Mouse (Mus musculus) C2C12 (cell line): ENCODE data around the gene Klf16. TPM values are rescaled to one million over a fixed set of nuclear protein-coding genes. Genes with fewer than 3 reads are reported as not detected.
A peak's percentile ranks its signal among the peaks of the same experiment; 100 is the strongest.

ENCODE experiments used
- H3K27me3 ChIP-seq: one replicate; pipeline ENCODE4 v1.6.1; 2011; ENCODE audit not compliant: control insufficient read depth, insufficient read depth, insufficient read length
- H3K36me3 ChIP-seq: one replicate; pipeline ENCODE4 v1.6.1; 2011; ENCODE audit not compliant: control insufficient read depth, insufficient read depth
- H3K4me3 ChIP-seq: one replicate; pipeline ENCODE4 v1.5.1; 2011; ENCODE audit warnings: mild to moderate bottlenecking, control low read depth; ENCODE audit not compliant: poor library complexity, insufficient read depth, severe bottlenecking
- H3K79me2 ChIP-seq: one replicate; pipeline ENCODE4 v1.6.1; 2011; ENCODE audit not compliant: control insufficient read depth, insufficient read depth
- H3K79me3 ChIP-seq: one replicate; pipeline ENCODE4 v1.6.1; 2011; ENCODE audit warnings: low read depth, control low read depth
- H3ac ChIP-seq: one replicate; pipeline ENCODE3; 2011; ENCODE audit warnings: low read depth; ENCODE audit not compliant: control insufficient read depth, insufficient read length
- CEBPB ChIP-seq: IDR thresholded peaks from one replicate; pipeline ENCODE4 v1.6.1; 2011; ENCODE audit warnings: low read depth, mild to moderate bottlenecking, control low read depth, moderate library complexity
- CTCF ChIP-seq: IDR thresholded peaks from one replicate; pipeline ENCODE4 v1.5.1; 2011; ENCODE audit not compliant: control insufficient read depth, insufficient read depth, insufficient read length
- FOSL1 ChIP-seq: IDR thresholded peaks from one replicate; pipeline ENCODE4 v1.8.0; 2011; ENCODE audit warnings: mild to moderate bottlenecking, low read length; ENCODE audit not compliant: poor library complexity, insufficient read depth, severe bottlenecking
- MAX ChIP-seq: IDR thresholded peaks from one replicate; pipeline ENCODE4 v1.6.1; 2011; ENCODE audit warnings: mild to moderate bottlenecking, control low read depth
- MYOD1 ChIP-seq: IDR thresholded peaks from one replicate; pipeline ENCODE4 v1.6.1; 2011; ENCODE audit warnings: low read depth; ENCODE audit not compliant: control insufficient read depth, insufficient read length
- MYOG ChIP-seq: IDR thresholded peaks from one replicate; pipeline ENCODE4 v1.6.1; 2011; ENCODE audit not compliant: control insufficient read depth, insufficient read length; ENCODE audit errors: extremely low read depth
- USF1 ChIP-seq: IDR thresholded peaks from one replicate; pipeline ENCODE4 v1.6.1; 2011; ENCODE audit warnings: low read depth, mild to moderate bottlenecking, control low read depth, moderate library complexity
- polyA plus RNA-seq: library from polyadenylated mRNA; unstranded; fragments of >200 nt; fragmentation: generic; extraction: Trizol; gene quantifications from one replicate; pipeline ENCODE4 v1.2.1, GENCODE M21; 2012; ENCODE audit warnings: missing spikeins

Gene Klf16
- polyA plus RNA-seq, 1 experiment, result 21.0 TPM

- TF ChIP-seq CTCF (no peak), USF1 (peak; percentile 9), MAX (peak; percentile 61), CEBPB (peak; percentile 93)
- Histone ChIP-seq H3K36me3 (peaks cover 7% of the 10 kb centered on the region), H3K4me3 (peak overlapping the region; percentile 100), H3K79me2 (peaks cover 46% of the 10 kb centered on the region), H3K27me3 (no peaks in the 10 kb centered on the region), H3K79me3 (peaks cover 41% of the 10 kb centered on the region), H3ac (peak overlapping the region; percentile 51)
Observed at GRCm38 (mm10) chr10:80621940-80622660, 45.0 kb upstream of the Klf16 start.

- TF ChIP-seq CEBPB (no peak), USF1 (no peak), MAX (no peak), MYOD1 (no peak), MYOG (no peak)
- Histone ChIP-seq H3K4me3 (peak overlapping the region; percentile 100), H3K79me2 (peaks cover 41% of the 10 kb centered on the region), H3K36me3 (peaks cover 7% of the 10 kb centered on the region), H3ac (peak overlapping the region; percentile 13), H3K27me3 (no peaks in the 10 kb centered on the region), H3K79me3 (peaks cover 38% of the 10 kb centered on the region)
Observed at GRCm38 (mm10) chr10:80621690-80621939, 44.5 kb upstream of the Klf16 start.

- peaks cover 2% of the 10 kb centered on the region for H3K36me3 ChIP-seq
- peaks cover 35% of the 10 kb centered on the region for H3K79me2 ChIP-seq
- H3K79me3 ChIP-seq, result peaks cover 32% of the 10 kb centered on the region
- peak overlapping the region; percentile 13 for H3ac ChIP-seq
- TF ChIP-seq MYOD1 (no peak), MYOG (no peak), USF1 (no peak), CEBPB (no peak), FOSL1 (no peak), CTCF (no peak), MAX (no peak)
- no peaks in the 10 kb centered on the region for H3K27me3 ChIP-seq
- peak overlapping the region; percentile 100 for H3K4me3 ChIP-seq
Observed at GRCm38 (mm10) chr10:80620796-80621689, 43.9 kb upstream of the Klf16 start.

- no peak overlapping the region for H3K4me3 ChIP-seq
- peaks cover 28% of the 10 kb centered on the region for H3K79me2 ChIP-seq
- no peak overlapping the region for H3ac ChIP-seq
- peaks cover 25% of the 10 kb centered on the region for H3K79me3 ChIP-seq
- H3K27me3 ChIP-seq, result no peaks in the 10 kb centered on the region
- peaks cover 7% of the 10 kb centered on the region for H3K36me3 ChIP-seq
- TF ChIP-seq MAX (no peak), USF1 (no peak), FOSL1 (no peak), MYOG (no peak), CEBPB (no peak), MYOD1 (no peak), CTCF (no peak)
Observed at GRCm38 (mm10) chr10:80620365-80620764, 43.2 kb upstream of the Klf16 start.

- H3K79me2 ChIP-seq, result peaks cover 21% of the 10 kb centered on the region
- no peaks in the 10 kb centered on the region for H3K27me3 ChIP-seq
- peaks cover 14% of the 10 kb centered on the region for H3K36me3 ChIP-seq
- H3K4me3 ChIP-seq, result no peak overlapping the region
- no peak overlapping the region for H3ac ChIP-seq
- H3K79me3 ChIP-seq, result peaks cover 18% of the 10 kb centered on the region
- no peak for TF ChIP-seq FOSL1
Observed at GRCm38 (mm10) chr10:80619465-80620244, 42.5 kb upstream of the Klf16 start.

- Histone ChIP-seq H3K36me3 (peaks cover 28% of the 10 kb centered on the region), H3K27me3 (no peaks in the 10 kb centered on the region), H3K4me3 (no peak overlapping the region), H3ac (no peak overlapping the region), H3K79me3 (peaks cover 4% of the 10 kb centered on the region), H3K79me2 (peaks cover 6% of the 10 kb centered on the region)
- no peak for TF ChIP-seq MYOG
- no peak for TF ChIP-seq FOSL1
Observed at GRCm38 (mm10) chr10:80618181-80618580, 41.1 kb upstream of the Klf16 start.
